Mouse (Mus musculus) midbrain, embryonic 14.5 days (tissue): ENCODE results near the gene Sult4a1. TPM values are rescaled to one million over a fixed set of nuclear protein-coding genes. Genes with fewer than 3 reads are reported as not detected.
A peak's percentile ranks its signal among the peaks of the same experiment; 100 is the strongest.
"Not testable (repeated sequence)": the region's sequence is repeated elsewhere in the genome, so short reads cannot be mapped to it uniquely, and the experiment has no call there.

Experiments used
- ATAC-seq: fragments of 200-750 bp; cut with Nextera tagmentation; 2 replicates; pipeline ENCODE4 v1.8.0; 2017; ENCODE audit warnings: moderate number of reproducible peaks, moderate library complexity; ENCODE audit not compliant: low FRiP score, low TSS enrichment
- DNase-seq: peaks from one replicate; pipeline ENCODE4 v3.0.0-alpha.2; 2015
- H3K27ac ChIP-seq: fragments of 300-500 bp; sonication (generic); replicated peaks from 2 replicates; pipeline ENCODE4 v1.5.1; 2014; ENCODE audit warnings: mild to moderate bottlenecking, low read depth, low read length, moderate library complexity
- H3K27me3 ChIP-seq: fragments of 300-500 bp; sonication (generic); 2 replicates; pipeline ENCODE4 v1.6.1; 2014; ENCODE audit warnings: low read length, control low read depth, mixed read lengths; ENCODE audit not compliant: control insufficient read depth, insufficient read depth
- H3K36me3 ChIP-seq: fragments of 300-500 bp; sonication (generic); 2 replicates; pipeline ENCODE4 v1.6.1; 2014; ENCODE audit warnings: low read length, control low read depth; ENCODE audit not compliant: control insufficient read depth, insufficient read depth
- H3K4me1 ChIP-seq: fragments of 300-500 bp; sonication (generic); 2 replicates; pipeline ENCODE4 v1.6.1; 2014; ENCODE audit warnings: mild to moderate bottlenecking, antibody characterized with exemption, low read length, control low read depth; ENCODE audit not compliant: control insufficient read depth, insufficient read depth
- H3K4me2 ChIP-seq: fragments of 300-500 bp; sonication (generic); 2 replicates; pipeline ENCODE4 v1.6.1; 2014; ENCODE audit warnings: mild to moderate bottlenecking, low read length, moderate library complexity
- H3K4me3 ChIP-seq: fragments of 300-500 bp; sonication (generic); replicated peaks from 2 replicates; pipeline ENCODE4 v1.5.1; 2014; ENCODE audit warnings: low read depth, low read length
- H3K9ac ChIP-seq: fragments of 300-500 bp; sonication (generic); replicated peaks from 2 replicates; pipeline ENCODE4 v1.6.1; 2014; ENCODE audit warnings: mild to moderate bottlenecking, low read length, moderate library complexity
- H3K9me3 ChIP-seq: fragments of 300-500 bp; sonication (generic); 2 replicates; pipeline ENCODE4 v1.6.1; 2016; ENCODE audit warnings: low read length, control low read depth, mixed read lengths; ENCODE audit not compliant: control insufficient read depth
- WGBS: fragments of 180-500 bp; shearing (Covaris S2); extraction: QIAGEN DNeasy Blood & Tissue Kit; methylation state at CpG from one replicate; pipeline ENCODE4 v1.1.7; 2014; 5-methylcytosine and 5-hydroxymethylcytosine counted together
- polyA plus RNA-seq: library from polyadenylated mRNA; unstranded; fragments of >200 nt; fragmentation: Nextera tagmentation; extraction: Ambion mirVana; gene quantifications from 2 replicates; pipeline ENCODE4 v1.2.1, GENCODE M21; 2014

Gene Sult4a1
- polyA plus RNA-seq, 1 experiment from 2014 or later: 42.5 TPM

DNA sequence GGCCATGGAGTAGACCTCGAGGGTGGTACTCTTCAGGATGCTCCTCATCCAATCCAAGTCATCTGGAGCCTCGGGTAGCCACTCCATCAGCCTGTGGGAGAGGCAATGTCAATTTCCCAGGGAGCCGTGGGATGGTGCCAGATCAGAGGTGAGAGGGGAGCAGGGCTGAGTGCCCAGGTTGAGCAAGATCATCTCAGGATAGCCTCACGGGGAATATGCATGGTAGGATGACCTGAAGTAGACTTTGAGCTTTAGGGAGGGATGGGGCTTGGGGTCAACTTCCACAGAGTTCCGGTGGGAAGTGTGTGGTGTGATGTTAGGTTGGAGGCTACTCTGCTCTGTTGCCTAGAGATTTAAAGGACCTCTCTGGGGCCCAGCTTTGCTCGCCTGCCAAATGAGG is 8.3 kb upstream of the Sult4a1 start:
- Histone ChIP-seq H3K9me3 (no peaks in the 10 kb centered on the region), H3K27ac (no peak overlapping the region), H3K4me1 (no peaks in the 10 kb centered on the region), H3K36me3 (no peaks in the 10 kb centered on the region), H3K9ac (no peak overlapping the region), H3K4me2 (no peak overlapping the region), H3K4me3 (no peak overlapping the region), H3K27me3 (peaks cover 3% of the 10 kb centered on the region; the same call in 1 of the 2 replicates)
- DNase-seq (no peak), ATAC-seq (no peak)
- WGBS: 79% methylated on average over 6 of the region's 6 CpGs

DNA sequence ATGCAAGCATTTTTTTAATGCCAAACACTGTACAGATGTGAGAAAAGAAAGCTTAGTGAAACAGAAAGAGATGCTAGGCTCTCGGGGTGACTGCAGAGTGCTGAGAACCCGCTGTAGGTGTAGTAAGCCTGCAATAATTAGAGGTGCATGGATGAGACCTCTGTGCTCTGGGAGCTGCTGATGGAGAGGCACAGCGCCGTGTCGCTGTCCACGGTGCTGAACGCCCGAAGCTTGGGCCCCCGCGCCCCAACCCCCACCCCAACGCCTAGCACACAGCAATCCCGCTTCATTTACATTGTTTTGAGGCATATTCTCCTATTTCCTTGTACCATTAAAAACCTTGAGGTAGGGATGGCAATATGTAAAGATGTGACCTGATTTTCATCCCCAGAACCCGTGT is 3.3 kb upstream of the Sult4a1 start:
- WGBS: 9% methylated on average over 13 of the region's 13 CpGs
- Histone ChIP-seq H3K4me3 (no peak overlapping the region), H3K36me3 (no peaks in the 10 kb centered on the region), H3K9me3 (no peaks in the 10 kb centered on the region), H3K27me3 (peaks cover 7% of the 10 kb centered on the region; the same call in 1 of the 2 replicates), H3K4me1 (peaks cover 17% of the 10 kb centered on the region), H3K4me2 (no peak overlapping the region), H3K9ac (no peak overlapping the region), H3K27ac (no peak overlapping the region)
- ATAC-seq (no peak), DNase-seq (peak; percentile 45)

DNA sequence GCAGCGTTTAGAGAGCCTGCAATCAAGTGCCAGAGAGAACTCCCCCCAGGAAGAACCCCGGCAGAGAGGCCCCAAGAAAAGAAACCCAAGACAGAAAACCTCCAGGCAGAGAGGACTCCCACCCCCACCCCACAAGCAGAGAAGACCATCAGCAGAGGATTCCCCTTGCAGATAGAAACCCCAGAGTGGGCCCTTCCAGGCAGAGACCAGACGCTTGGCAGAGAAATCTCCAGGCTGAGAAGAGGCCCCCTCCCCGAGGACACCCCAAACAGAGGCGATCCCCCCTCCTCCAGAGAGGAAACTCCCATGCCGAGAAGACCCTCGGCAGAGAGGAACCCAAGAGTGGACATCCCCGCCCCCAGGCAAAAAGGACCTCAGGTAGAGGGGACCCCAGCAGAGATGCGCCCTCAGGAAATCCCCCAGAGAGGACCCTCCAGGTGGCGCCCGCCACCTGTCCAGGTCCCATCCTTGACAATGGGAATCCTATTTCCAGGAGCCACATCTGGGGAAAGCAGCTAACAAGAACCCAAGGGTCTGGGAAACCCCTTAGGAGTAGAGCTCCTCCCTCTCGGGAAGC is 458 bp upstream of the Sult4a1 start:
- DNase-seq (peak; percentile 49), ATAC-seq (peak; percentile 15; the same call in 1 of the 2 replicates)
- Histone ChIP-seq H3K4me3 (peak overlapping the region; percentile 60), H3K4me1 (peaks cover 17% of the 10 kb centered on the region), H3K27me3 (peaks cover 4% of the 10 kb centered on the region; the same call in 1 of the 2 replicates), H3K4me2 (peak overlapping the region; percentile 79), H3K36me3 (no peaks in the 10 kb centered on the region), H3K9me3 (no peaks in the 10 kb centered on the region), H3K9ac (peak overlapping the region; percentile 65), H3K27ac (peak overlapping the region; percentile 60)
- WGBS: 11% methylated on average over 12 of the region's 12 CpGs

DNA sequence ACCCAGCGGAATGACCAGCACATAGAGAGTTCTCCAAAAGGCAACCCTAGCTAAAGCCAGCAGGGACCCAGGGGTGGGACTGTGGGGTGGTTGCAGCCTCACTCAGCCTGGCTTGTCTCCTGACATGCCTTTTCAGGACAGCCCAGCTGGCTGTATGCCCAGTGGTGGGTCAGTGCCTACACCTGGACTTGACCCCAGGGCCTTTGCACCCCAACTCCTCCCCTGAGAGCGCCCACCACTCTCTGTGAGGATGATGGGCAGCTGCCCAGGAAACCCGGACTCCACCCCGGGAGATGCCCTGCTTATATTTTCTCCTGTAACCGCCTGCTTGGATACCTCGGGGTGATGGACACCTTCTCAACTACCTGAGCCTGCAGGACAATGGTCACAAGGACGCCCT is 928 bp downstream of the Sult4a1 start:
- DNase-seq (no peak), ATAC-seq (no peak)
- no peak overlapping the region for H3K27ac ChIP-seq
- peaks cover 17% of the 10 kb centered on the region for H3K4me1 ChIP-seq
- peak overlapping the region; percentile 60 for H3K4me3 ChIP-seq
- peaks cover 4% of the 10 kb centered on the region; the same call in 1 of the 2 replicates for H3K27me3 ChIP-seq
- no peaks in the 10 kb centered on the region for H3K36me3 ChIP-seq
- H3K4me2 ChIP-seq: peak overlapping the region; percentile 79
- WGBS: 84% methylated on average over 7 of the region's 7 CpGs
- no peaks in the 10 kb centered on the region for H3K9me3 ChIP-seq
- H3K9ac ChIP-seq: peak overlapping the region; percentile 65

DNA sequence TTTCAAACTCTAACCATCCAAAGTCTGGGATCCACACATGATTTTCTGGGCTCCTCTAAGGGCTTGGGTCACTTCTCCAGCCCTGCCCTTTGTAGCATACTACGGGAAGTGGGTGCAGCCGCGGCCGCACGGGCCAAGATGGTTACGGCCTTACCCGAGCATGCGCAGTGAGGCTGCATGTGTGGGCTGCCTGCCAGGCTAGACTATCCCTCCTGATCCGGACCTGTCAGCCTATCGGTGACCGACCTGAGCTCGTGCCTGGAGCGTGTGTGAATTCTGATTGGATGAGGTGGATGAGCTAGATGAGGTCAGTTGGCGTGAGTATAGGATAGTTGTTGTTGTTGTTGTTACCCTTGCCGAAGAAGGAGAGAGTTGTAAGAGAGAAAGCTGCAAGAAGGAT is 8.0 kb downstream of the Sult4a1 start:
- not testable (repeated sequence) for H3K27me3 ChIP-seq, H3K9ac ChIP-seq, DNase-seq, H3K36me3 ChIP-seq, H3K4me3 ChIP-seq, ATAC-seq, H3K4me2 ChIP-seq, H3K27ac ChIP-seq, H3K9me3 ChIP-seq, H3K4me1 ChIP-seq
- 89% methylated on average over 15 of the region's 15 CpGs for WGBS

DNA sequence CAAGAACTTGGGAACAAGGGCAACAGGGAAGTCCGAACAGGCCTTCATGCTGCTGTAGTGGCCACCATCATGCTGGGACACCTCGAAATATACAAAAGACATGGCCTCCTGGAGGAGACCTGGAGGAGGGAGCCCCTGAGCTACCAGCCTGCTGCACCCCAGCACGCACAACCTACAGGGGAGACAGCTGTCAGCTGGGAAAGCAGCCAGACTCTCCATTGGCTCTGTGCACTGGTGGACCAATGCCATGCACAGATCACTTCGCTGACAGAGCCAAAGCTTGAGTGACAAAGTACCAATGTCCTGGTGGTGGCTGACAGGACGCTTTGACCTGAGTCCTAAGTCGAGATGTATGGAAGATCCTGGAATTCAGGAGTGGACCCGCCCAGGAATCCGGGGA is 9.5 kb downstream of the Sult4a1 start:
- no peak overlapping the region for H3K4me3 ChIP-seq
- WGBS: 83% methylated on average over 8 of the region's 8 CpGs
- H3K9me3 ChIP-seq: no peaks in the 10 kb centered on the region
- DNase-seq (no peak), ATAC-seq (no peak)
- H3K36me3 ChIP-seq: no peaks in the 10 kb centered on the region
- H3K27ac ChIP-seq: no peak overlapping the region
- H3K9ac ChIP-seq: no peak overlapping the region
- no peaks in the 10 kb centered on the region for H3K4me1 ChIP-seq
- H3K4me2 ChIP-seq: no peak overlapping the region
- H3K27me3 ChIP-seq: no peaks in the 10 kb centered on the region

DNA sequence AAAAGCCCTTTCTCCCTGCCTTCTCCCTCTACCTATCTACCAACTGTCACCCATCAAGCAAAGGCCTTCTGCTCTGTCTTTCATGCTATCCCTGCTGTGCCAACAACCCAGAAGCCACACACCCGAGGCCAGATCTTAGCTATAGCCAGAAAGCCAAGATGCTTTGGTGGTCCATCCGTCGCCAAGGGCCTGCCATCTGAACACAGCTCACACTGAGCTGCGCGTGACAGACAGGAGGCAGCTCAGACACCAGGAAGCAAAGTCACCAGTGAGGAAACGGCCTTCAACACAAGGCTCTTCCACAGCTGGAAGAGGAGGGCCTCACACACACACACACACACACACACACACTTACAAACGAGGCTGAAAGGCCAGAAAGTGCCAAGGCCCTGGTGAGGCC is 10.6 kb downstream of the Sult4a1 start:
- no peak for DNase-seq
- ATAC-seq: no peak
- no peak overlapping the region for H3K4me3 ChIP-seq
- H3K9ac ChIP-seq: no peak overlapping the region
- no peak overlapping the region for H3K4me2 ChIP-seq
- no peaks in the 10 kb centered on the region for H3K27me3 ChIP-seq
- 66% methylated on average over 7 of the region's 7 CpGs for WGBS
- H3K36me3 ChIP-seq: peaks cover 8% of the 10 kb centered on the region; the same call in 1 of the 2 replicates
- no peaks in the 10 kb centered on the region for H3K9me3 ChIP-seq
- no peak overlapping the region for H3K27ac ChIP-seq
- no peaks in the 10 kb centered on the region for H3K4me1 ChIP-seq

DNA sequence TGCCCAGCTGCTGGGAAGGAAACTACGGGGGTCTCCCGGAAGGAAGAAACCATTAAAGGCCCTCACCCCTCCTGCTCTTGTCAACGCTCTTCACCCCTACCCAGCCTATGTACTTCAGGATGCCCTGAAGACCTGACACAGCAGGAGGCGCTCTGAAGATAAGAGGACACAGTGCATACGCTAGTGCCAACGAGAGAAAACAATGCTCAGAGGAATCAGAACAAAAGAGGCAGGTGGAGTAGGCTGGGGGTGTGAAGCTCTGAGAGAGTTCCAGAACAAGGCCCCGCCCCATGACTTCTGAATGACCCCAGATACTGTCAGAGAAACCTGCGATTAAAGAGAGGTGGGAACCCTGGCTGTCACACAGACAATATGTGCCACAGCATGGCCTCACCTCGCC is 18.8 kb downstream of the Sult4a1 start:
- peaks cover 15% of the 10 kb centered on the region for H3K36me3 ChIP-seq
- 56% methylated on average over 9 of the region's 9 CpGs for WGBS
- no peak overlapping the region for H3K27ac ChIP-seq
- no peaks in the 10 kb centered on the region for H3K4me1 ChIP-seq
- no peak overlapping the region for H3K4me2 ChIP-seq
- no peaks in the 10 kb centered on the region for H3K27me3 ChIP-seq
- no peak overlapping the region for H3K4me3 ChIP-seq
- ATAC-seq: no peak
- no peak overlapping the region for H3K9ac ChIP-seq
- H3K9me3 ChIP-seq: no peaks in the 10 kb centered on the region
- DNase-seq: no peak

DNA sequence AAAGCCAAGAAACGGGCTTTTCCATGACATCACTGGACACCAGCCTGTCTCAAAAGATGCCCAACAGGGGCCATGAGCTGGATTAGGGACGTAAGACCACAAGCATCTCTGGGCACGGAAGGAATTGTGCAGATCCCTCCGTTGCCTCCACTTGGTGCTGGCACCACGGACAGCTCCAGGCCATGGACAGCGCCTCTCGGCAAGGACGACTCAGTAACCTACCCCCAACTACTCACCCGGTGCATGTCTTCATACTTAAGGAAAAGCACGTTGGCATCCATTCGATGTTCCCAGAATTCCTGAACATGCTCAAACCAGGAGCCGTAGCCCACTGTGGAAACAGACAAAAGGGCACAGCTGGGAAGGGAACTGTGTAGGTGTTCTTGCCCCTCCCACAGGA is 19.2 kb downstream of the Sult4a1 start:
- no peak for DNase-seq
- 52% methylated on average over 12 of the region's 12 CpGs for WGBS
- no peak overlapping the region for H3K4me2 ChIP-seq
- no peak for ATAC-seq
- H3K9ac ChIP-seq: no peak overlapping the region
- no peak overlapping the region for H3K4me3 ChIP-seq
- no peaks in the 10 kb centered on the region for H3K27me3 ChIP-seq
- H3K9me3 ChIP-seq: no peaks in the 10 kb centered on the region
- peaks cover 15% of the 10 kb centered on the region for H3K36me3 ChIP-seq
- H3K27ac ChIP-seq: no peak overlapping the region
- no peaks in the 10 kb centered on the region for H3K4me1 ChIP-seq
